Mouse (Mus musculus) neural tube, embryonic 13.5 days (tissue): ENCODE data around the gene Srsx. TPM values are rescaled to one million over a fixed set of nuclear protein-coding genes. Genes with fewer than 3 reads are reported as not detected.
"Not testable (repeated sequence)": the region's sequence is repeated elsewhere in the genome, so short reads cannot be mapped to it uniquely, and the experiment has no call there.

ENCODE experiments used
- ATAC-seq: fragments of 200-750 bp; cut with Nextera tagmentation; 2 replicates; pipeline ENCODE4 v1.8.0; 2017; ENCODE audit warnings: low read depth, mild to moderate bottlenecking, moderate TSS enrichment, moderate library complexity
- H3K27ac ChIP-seq: fragments of 300-500 bp; sonication (generic); replicated peaks from 2 replicates; pipeline ENCODE4 v1.5.1; 2015; ENCODE audit warnings: moderate library complexity, mild to moderate bottlenecking, inconsistent platforms
- H3K27me3 ChIP-seq: fragments of 300-500 bp; sonication (generic); 2 replicates; pipeline ENCODE4 v1.6.1; 2015; ENCODE audit warnings: mild to moderate bottlenecking, inconsistent platforms
- H3K36me3 ChIP-seq: fragments of 300-500 bp; sonication (generic); 2 replicates; pipeline ENCODE4 v1.6.1; 2015; ENCODE audit warnings: mild to moderate bottlenecking, inconsistent platforms
- H3K4me1 ChIP-seq: fragments of 300-500 bp; sonication (generic); replicated peaks from 2 replicates; pipeline ENCODE4 v1.6.1; 2015; ENCODE audit warnings: inconsistent platforms
- H3K4me2 ChIP-seq: fragments of 300-500 bp; sonication (generic); 2 replicates; pipeline ENCODE4 v1.6.1; 2015; ENCODE audit warnings: inconsistent platforms, mild to moderate bottlenecking, moderate library complexity
- H3K4me3 ChIP-seq: fragments of 300-500 bp; sonication (generic); 2 replicates; pipeline ENCODE4 v1.5.1; 2015; ENCODE audit warnings: mild to moderate bottlenecking, inconsistent platforms
- H3K9ac ChIP-seq: fragments of 300-500 bp; sonication (generic); 2 replicates; pipeline ENCODE4 v1.6.1; 2015; ENCODE audit warnings: moderate library complexity, mild to moderate bottlenecking, inconsistent platforms
- H3K9me3 ChIP-seq: fragments of 300-500 bp; sonication (generic); 2 replicates; pipeline ENCODE4 v1.6.1; 2016; ENCODE audit warnings: inconsistent platforms
- WGBS: fragments of 180-500 bp; shearing (Covaris S2); methylation state at CpG from one replicate; pipeline ENCODE4 v1.1.7; 2015; 5-methylcytosine and 5-hydroxymethylcytosine counted together
- polyA plus RNA-seq: library from polyadenylated mRNA; unstranded; fragments of >200 nt; fragmentation: Nextera tagmentation; extraction: Ambion mirVana; gene quantifications from 2 replicates; pipeline ENCODE4 v1.2.1, GENCODE M21; 2015

Srsx gene
- not detected in 2 replicates for polyA plus RNA-seq

- not testable (repeated sequence) for H3K9ac ChIP-seq, H3K27ac ChIP-seq, H3K36me3 ChIP-seq, H3K4me3 ChIP-seq, H3K4me1 ChIP-seq, H3K9me3 ChIP-seq, ATAC-seq, H3K4me2 ChIP-seq, H3K27me3 ChIP-seq
- WGBS: 57% methylated on average over 1 of the region's 1 CpGs
These were observed at the start of gene Srsx for GRCm38 (mm10) chrX:123222381-123222780. Gene Srsx, minus strand, starts transcription at chrX:123222481.

DNA sequence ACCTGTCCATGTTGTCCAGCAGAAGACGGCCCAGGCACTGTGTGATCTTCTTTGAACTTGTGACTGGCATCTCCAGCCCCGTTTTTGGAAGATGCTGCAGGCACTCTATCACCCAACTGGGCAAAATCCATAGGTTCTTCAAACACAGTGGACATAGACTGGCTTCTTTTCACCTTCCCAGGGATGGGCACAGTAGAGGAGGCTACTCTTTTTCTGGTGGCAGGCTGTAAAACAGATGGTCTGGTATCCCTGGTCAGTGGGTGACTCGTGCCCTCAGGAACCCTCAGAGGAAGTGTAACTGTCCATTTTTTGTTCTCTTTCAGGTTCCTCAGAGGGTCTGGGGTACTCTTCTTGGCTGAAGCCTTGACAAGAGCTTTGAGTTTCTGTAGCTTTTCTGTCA lies 24.5 kb upstream of the Srsx start, which contains the start of gene Gm17577:
Gene Gm17577 (minus strand): TSS at position 101 of the 400 bp plus-strand sequence.
- not testable (repeated sequence) for H3K9me3 ChIP-seq
- WGBS: no CpG with 5 or more reads among the region's 3 CpGs

More for the DNA sequence above, 24.5 kb upstream of the Srsx start, which contains the start of gene Gm17577:
- H3K4me1 ChIP-seq, H3K36me3 ChIP-seq, ATAC-seq, H3K27ac ChIP-seq, H3K4me3 ChIP-seq, H3K27me3 ChIP-seq, H3K9ac ChIP-seq, H3K4me2 ChIP-seq: not testable (repeated sequence)

Other genes with a start within 250 kb of the Srsx start
- gene Gm17521, start 192.8 kb downstream of the Srsx start, polyA plus RNA-seq: not detected in 2 replicates
- 40.6 and 44.4 TPM in 2 replicates for gene Cldn34c1, start 119.0 kb downstream of the Srsx start, polyA plus RNA-seq
- gene Gm17577, start 24.4 kb upstream of the Srsx start, polyA plus RNA-seq: not detected in 2 replicates